Mouse (Mus musculus): Measurements from ENCODE around the gene Rab11fip4. TPM values are rescaled to one million over a fixed set of nuclear protein-coding genes. Genes with fewer than 3 reads are reported as not detected.

Rab11fip4 gene
- polyA plus RNA-seq, 1 experiment from 2014 or later = 0.14 TPM

DNA sequence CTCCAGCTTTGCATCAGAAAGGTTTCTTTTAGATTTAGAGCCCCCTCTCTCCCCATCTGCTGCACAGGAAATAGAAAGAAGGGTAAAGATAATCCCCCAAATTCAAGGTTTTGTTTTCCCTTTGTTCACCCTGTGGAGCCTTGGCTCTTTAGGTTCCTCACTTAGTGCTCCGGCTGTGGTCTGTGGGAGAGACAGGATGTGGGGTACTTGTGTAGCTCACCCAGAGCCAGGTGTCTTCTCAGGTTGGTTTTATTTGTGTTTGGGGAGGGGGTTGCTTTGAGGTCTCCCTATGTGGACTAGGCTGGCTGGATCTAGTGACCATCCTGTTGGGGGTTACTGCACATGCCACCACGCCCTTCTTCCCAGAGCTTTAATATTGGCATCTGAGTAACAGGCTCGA, 23.9 kb downstream of the Rab11fip4 start:
- Histone ChIP-seq H3K4me2 (ENCODE audit: low read length) (no peak overlapping the region), H3K27me3 (ENCODE audit: control insufficient read depth, insufficient read depth, low read length) (0 out of 2 replicates have a peak, but pooled peaks cover 5% of the 10 kb centered on the region), H3K9ac (ENCODE audit: low read length) (no peak overlapping the region), H3K4me3 (ENCODE audit: control insufficient read depth in 1 of 2, insufficient read depth in 1 of 2, low read depth in 1 of 2, low read length in 2 of 2) (no peak overlapping the region), H3K27ac (replicated peaks in 1 of 2; ENCODE audit: control insufficient read depth in 1 of 2, insufficient read depth in 1 of 2, low read depth in 2 of 2, low read length in 2 of 2) (no peak overlapping the region), H3K9me3 (ENCODE audit: control insufficient read depth, low read length) (no peaks in the 10 kb centered on the region), H3K4me1 (ENCODE audit: control insufficient read depth in 2 of 2, insufficient read depth in 2 of 2, low read length in 2 of 2) (peaks cover 13 to 14% of the 10 kb centered on the region in 2 experiments), H3K36me3 (ENCODE audit: control insufficient read depth, insufficient read depth, low read length) (no peaks in the 10 kb centered on the region)
- WGBS = 84% methylated on average over 3 of the region's 3 CpGs
- ATAC-seq (ENCODE audit: insufficient number of reproducible peaks, insufficient read depth, low FRiP score, low read depth) = no peak

DNA sequence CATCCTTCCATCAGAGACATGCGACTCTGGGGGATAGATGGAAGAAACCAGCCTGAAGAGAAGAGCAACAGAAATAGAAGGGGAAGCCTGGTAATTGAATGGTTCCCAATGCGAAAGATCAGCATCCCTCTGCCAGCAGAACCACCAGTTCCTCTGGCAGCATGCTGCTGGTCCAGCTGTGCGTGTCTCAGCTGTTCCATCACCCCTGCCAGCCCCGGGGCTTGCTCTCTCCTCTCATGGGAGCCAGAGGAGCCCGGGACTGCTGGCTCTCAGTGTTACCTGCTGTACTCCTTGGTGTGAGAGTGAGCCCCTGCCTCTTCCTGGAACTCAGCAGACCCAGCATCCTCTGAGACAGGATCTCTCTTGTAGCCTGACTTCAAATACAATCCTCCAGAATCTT, 24.9 kb downstream of the Rab11fip4 start:
- H3K27me3 ChIP-seq (ENCODE audit: control insufficient read depth, insufficient read depth, low read length) = 0 out of 2 replicates have a peak, but pooled peaks cover 5% of the 10 kb centered on the region
- no peaks in the 10 kb centered on the region for H3K36me3 ChIP-seq (ENCODE audit: control insufficient read depth, insufficient read depth, low read length)
- H3K9ac ChIP-seq (ENCODE audit: low read length) = no peak overlapping the region
- 49% methylated on average over 5 of the region's 5 CpGs for WGBS
- no peak for ATAC-seq (ENCODE audit: insufficient number of reproducible peaks, insufficient read depth, low FRiP score, low read depth)
- H3K4me2 ChIP-seq (ENCODE audit: low read length) = no peak overlapping the region
- H3K27ac ChIP-seq (replicated peaks in 1 of 2; ENCODE audit: control insufficient read depth in 1 of 2, insufficient read depth in 1 of 2, low read depth in 2 of 2, low read length in 2 of 2) = no peak overlapping the region
- peaks cover 8 to 9% of the 10 kb centered on the region in 2 experiments for H3K4me1 ChIP-seq (ENCODE audit: control insufficient read depth in 2 of 2, insufficient read depth in 2 of 2, low read length in 2 of 2)
- H3K9me3 ChIP-seq (ENCODE audit: control insufficient read depth, low read length) = no peaks in the 10 kb centered on the region
- H3K4me3 ChIP-seq (ENCODE audit: control insufficient read depth in 1 of 2, insufficient read depth in 1 of 2, low read depth in 1 of 2, low read length in 2 of 2) = no peak overlapping the region

DNA sequence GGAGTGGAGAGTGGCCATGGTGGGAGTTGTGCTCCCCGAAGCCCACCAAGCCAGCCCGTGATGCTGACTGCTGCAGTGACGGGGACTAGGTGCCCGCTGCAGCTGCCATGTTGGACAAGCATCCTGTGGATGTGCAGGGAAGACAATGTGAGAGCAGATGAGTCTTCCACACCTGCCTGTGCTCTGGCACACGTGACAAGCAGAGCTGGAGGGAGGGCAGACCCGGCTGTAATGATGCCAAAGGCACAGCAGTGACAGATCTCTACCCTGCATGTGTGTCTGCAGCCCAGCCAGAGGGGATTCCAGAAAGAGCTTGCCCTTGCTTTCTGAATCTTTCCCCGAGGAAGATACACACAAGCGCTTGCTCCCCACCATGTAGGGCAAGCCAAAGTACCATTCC, 27.0 kb downstream of the Rab11fip4 start:
- WGBS = 77% methylated on average over 8 of the region's 8 CpGs

DNA sequence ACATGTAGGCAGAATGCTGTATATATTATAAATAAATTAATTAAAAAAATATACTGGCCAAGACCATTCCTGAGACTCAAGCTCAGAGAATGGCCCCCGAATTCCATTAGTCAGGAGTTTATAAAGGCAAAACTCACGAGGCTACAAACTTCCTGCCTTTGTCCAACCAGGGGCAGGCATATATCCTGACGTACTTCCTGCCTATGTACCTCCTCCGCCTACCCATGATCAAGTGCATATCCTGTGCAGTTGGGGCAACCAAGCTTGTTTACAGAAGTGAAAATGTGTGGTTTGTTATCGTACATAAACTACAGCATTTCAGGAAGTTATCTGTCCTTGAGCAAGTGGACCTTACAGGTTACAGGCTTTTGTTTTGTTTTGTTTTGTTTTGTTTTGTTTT, 32.0 kb downstream of the Rab11fip4 start:
- peaks cover 0 to 2% of the 10 kb centered on the region in 2 experiments; a peak in 1 of 4 replicates for H3K4me1 ChIP-seq (ENCODE audit: control insufficient read depth in 2 of 2, insufficient read depth in 2 of 2, low read length in 2 of 2)
- no peaks in the 10 kb centered on the region for H3K27me3 ChIP-seq (ENCODE audit: control insufficient read depth, insufficient read depth, low read length)
- ATAC-seq (ENCODE audit: insufficient number of reproducible peaks, insufficient read depth, low FRiP score, low read depth) = no peak
- no peak overlapping the region for H3K27ac ChIP-seq (replicated peaks in 1 of 2; ENCODE audit: control insufficient read depth in 1 of 2, insufficient read depth in 1 of 2, low read depth in 2 of 2, low read length in 2 of 2)
- H3K4me3 ChIP-seq (ENCODE audit: control insufficient read depth in 1 of 2, insufficient read depth in 1 of 2, low read depth in 1 of 2, low read length in 2 of 2) = no peak overlapping the region
- no peaks in the 10 kb centered on the region for H3K36me3 ChIP-seq (ENCODE audit: control insufficient read depth, insufficient read depth, low read length)
- H3K4me2 ChIP-seq (ENCODE audit: low read length) = no peak overlapping the region
- WGBS = 66% methylated on average over 5 of the region's 5 CpGs
- no peak overlapping the region for H3K9ac ChIP-seq (ENCODE audit: low read length)
- H3K9me3 ChIP-seq (ENCODE audit: control insufficient read depth, low read length) = no peaks in the 10 kb centered on the region

More for the DNA sequence above, 27.0 kb downstream of the Rab11fip4 start:
- H3K4me3 ChIP-seq (ENCODE audit: control insufficient read depth in 1 of 2, insufficient read depth in 1 of 2, low read depth in 1 of 2, low read length in 2 of 2) = no peak overlapping the region
- 0 out of 2 replicates have a peak, but pooled peaks cover 3% of the 10 kb centered on the region for H3K27me3 ChIP-seq (ENCODE audit: control insufficient read depth, insufficient read depth, low read length)
- no peak for ATAC-seq (ENCODE audit: insufficient number of reproducible peaks, insufficient read depth, low FRiP score, low read depth)
- no peaks in the 10 kb centered on the region for H3K36me3 ChIP-seq (ENCODE audit: control insufficient read depth, insufficient read depth, low read length)
- H3K9me3 ChIP-seq (ENCODE audit: control insufficient read depth, low read length) = no peaks in the 10 kb centered on the region
- no peak overlapping the region for H3K4me2 ChIP-seq (ENCODE audit: low read length)
- no peak overlapping the region for H3K27ac ChIP-seq (replicated peaks in 1 of 2; ENCODE audit: control insufficient read depth in 1 of 2, insufficient read depth in 1 of 2, low read depth in 2 of 2, low read length in 2 of 2)
- H3K9ac ChIP-seq (ENCODE audit: low read length) = no peak overlapping the region
- H3K4me1 ChIP-seq (ENCODE audit: control insufficient read depth in 2 of 2, insufficient read depth in 2 of 2, low read length in 2 of 2) = no peaks in the 10 kb centered on the region

DNA sequence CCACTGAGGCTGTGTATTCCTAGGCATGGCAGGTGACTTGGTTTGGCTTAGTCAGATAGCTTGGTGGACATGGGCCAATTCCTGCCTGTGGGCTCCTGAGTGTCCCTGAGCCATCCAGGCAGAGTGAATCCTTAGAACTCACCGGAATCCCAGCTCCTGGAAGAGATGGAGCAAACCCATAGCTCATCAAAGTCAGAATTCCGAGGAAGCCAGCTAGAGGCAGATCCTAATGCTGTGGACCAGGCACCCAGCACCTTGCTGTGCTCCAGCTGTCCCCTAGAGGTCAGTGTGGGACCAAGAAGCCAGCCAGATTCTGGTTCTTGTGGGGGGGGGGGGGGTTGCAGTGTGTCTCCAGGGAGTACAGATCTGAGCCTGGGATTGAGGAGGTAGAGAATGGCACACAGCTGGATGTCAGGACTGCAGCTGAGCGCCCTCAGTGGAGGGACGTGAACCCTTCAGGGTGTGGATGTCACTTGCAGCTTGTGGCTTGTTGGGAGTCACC, 33.8 kb downstream of the Rab11fip4 start:
- Histone ChIP-seq H3K9me3 (ENCODE audit: control insufficient read depth, low read length) (no peaks in the 10 kb centered on the region), H3K4me3 (ENCODE audit: control insufficient read depth in 1 of 2, insufficient read depth in 1 of 2, low read depth in 1 of 2, low read length in 2 of 2) (no peak overlapping the region), H3K27ac (replicated peaks in 1 of 2; ENCODE audit: control insufficient read depth in 1 of 2, insufficient read depth in 1 of 2, low read depth in 2 of 2, low read length in 2 of 2) (no peak overlapping the region), H3K4me1 (ENCODE audit: control insufficient read depth in 2 of 2, insufficient read depth in 2 of 2, low read length in 2 of 2) (peaks cover 0 to 2% of the 10 kb centered on the region in 2 experiments; a peak in 1 of 4 replicates), H3K36me3 (ENCODE audit: control insufficient read depth, insufficient read depth, low read length) (no peaks in the 10 kb centered on the region), H3K27me3 (ENCODE audit: control insufficient read depth, insufficient read depth, low read length) (no peaks in the 10 kb centered on the region), H3K9ac (ENCODE audit: low read length) (no peak overlapping the region), H3K4me2 (ENCODE audit: low read length) (no peak overlapping the region)
- no peak for ATAC-seq (ENCODE audit: insufficient number of reproducible peaks, insufficient read depth, low FRiP score, low read depth)
- WGBS = 17% methylated on average over 4 of the region's 4 CpGs

DNA sequence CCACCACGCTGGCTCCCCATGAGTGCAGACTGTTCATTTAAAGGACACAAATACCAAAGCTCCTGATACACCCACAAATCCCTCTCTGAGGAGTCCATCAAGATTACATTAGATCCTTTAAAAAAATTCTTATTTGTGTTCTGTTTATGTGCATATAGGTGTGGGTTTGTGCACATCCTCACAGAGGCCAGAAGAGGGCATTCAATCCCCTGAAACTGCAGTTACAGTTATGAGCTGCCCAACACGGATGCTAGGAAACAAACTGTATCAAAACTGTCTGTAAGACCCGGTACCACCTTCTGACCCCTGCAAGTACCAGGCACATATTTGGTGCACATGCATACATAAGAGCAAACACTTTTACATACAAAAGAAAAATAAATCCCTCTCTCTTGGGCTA, 37.7 kb downstream of the Rab11fip4 start:
- H3K9me3 ChIP-seq (ENCODE audit: control insufficient read depth, low read length) = no peaks in the 10 kb centered on the region
- H3K4me3 ChIP-seq (ENCODE audit: control insufficient read depth in 1 of 2, insufficient read depth in 1 of 2, low read depth in 1 of 2, low read length in 2 of 2) = no peak overlapping the region
- no peak overlapping the region for H3K27ac ChIP-seq (replicated peaks in 1 of 2; ENCODE audit: control insufficient read depth in 1 of 2, insufficient read depth in 1 of 2, low read depth in 2 of 2, low read length in 2 of 2)
- H3K9ac ChIP-seq (ENCODE audit: low read length) = no peak overlapping the region
- no peaks in the 10 kb centered on the region for H3K27me3 ChIP-seq (ENCODE audit: control insufficient read depth, insufficient read depth, low read length)
- no peaks in the 10 kb centered on the region for H3K36me3 ChIP-seq (ENCODE audit: control insufficient read depth, insufficient read depth, low read length)
- peaks cover 3 to 7% of the 10 kb centered on the region in 2 experiments; a peak in 3 of 4 replicates for H3K4me1 ChIP-seq (ENCODE audit: control insufficient read depth in 2 of 2, insufficient read depth in 2 of 2, low read length in 2 of 2)
- no peak for ATAC-seq (ENCODE audit: insufficient number of reproducible peaks, insufficient read depth, low FRiP score, low read depth)
- WGBS = 68% methylated on average over 3 of the region's 3 CpGs
- no peak overlapping the region for H3K4me2 ChIP-seq (ENCODE audit: low read length)

DNA sequence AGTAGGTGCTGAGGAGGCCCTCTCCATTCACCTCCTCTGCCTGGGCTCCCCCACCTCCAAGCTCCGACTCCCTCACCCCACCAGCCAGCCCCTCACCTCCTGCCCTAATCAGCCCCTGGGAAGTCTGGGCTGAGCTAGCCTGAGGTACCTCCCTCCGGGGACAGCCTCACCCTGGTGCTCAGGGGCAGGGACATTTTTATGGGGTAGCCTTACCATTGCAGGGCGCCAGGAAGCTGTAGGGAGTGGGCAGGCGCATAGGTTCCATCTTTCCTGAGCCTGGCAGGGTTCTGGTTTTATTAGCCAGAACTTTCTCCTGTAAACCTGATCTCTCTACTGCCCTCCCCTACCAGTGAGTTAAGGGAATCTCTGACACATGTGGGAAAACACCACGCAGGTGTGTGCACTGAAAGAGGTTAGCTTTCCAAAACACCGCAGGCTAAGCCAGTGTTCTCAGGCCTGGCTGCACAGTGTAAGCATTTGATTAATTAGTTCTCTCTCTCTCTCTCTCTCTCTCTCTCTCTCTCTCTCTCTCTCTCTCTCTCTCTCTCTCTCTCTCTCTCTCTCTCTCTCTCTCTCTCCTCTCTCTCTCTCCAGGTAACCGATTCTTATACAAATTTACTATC, 38.9 kb downstream of the Rab11fip4 start:
- WGBS = 79% methylated on average over 7 of the region's 7 CpGs

More for the DNA sequence above, 38.9 kb downstream of the Rab11fip4 start:
- Histone ChIP-seq H3K4me2 (ENCODE audit: low read length) (no peak overlapping the region), H3K9me3 (ENCODE audit: control insufficient read depth, low read length) (no peaks in the 10 kb centered on the region), H3K27me3 (ENCODE audit: control insufficient read depth, insufficient read depth, low read length) (no peaks in the 10 kb centered on the region), H3K9ac (ENCODE audit: low read length) (no peak overlapping the region), H3K4me1 (ENCODE audit: control insufficient read depth in 2 of 2, insufficient read depth in 2 of 2, low read length in 2 of 2) (peaks cover 3 to 7% of the 10 kb centered on the region in 2 experiments; a peak in 3 of 4 replicates), H3K4me3 (ENCODE audit: control insufficient read depth in 1 of 2, insufficient read depth in 1 of 2, low read depth in 1 of 2, low read length in 2 of 2) (no peak overlapping the region), H3K36me3 (ENCODE audit: control insufficient read depth, insufficient read depth, low read length) (no peaks in the 10 kb centered on the region), H3K27ac (replicated peaks in 1 of 2; ENCODE audit: control insufficient read depth in 1 of 2, insufficient read depth in 1 of 2, low read depth in 2 of 2, low read length in 2 of 2) (no peak overlapping the region)
- no peak for ATAC-seq (ENCODE audit: insufficient number of reproducible peaks, insufficient read depth, low FRiP score, low read depth)
